Comparison of ENCODE assay signal across 8 mouse cellular contexts in genomic region chr9:60244943-60245342, GRCm38 (mm10).
DNase-seq lines count a peak whose midpoint lies in the region; ATAC-seq and TF ChIP-seq lines count a peak whose summit lies in the region.

No protein-coding gene starts in this region.

- H3K27ac ChIP-seq in forebrain, embryonic 13.5 days, result no peak overlapping the region
- H3K27ac ChIP-seq in hindbrain, embryonic 15.5 days (replicated peaks), result no peak overlapping the region

- peak; percentile 91; the same call in 1 of the 2 replicates for TF ChIP-seq CTCF in brain, embryonic 14.5 days (IDR thresholded peaks at IDR 0.05; ENCODE audit: borderline replicate concordance, extremely low read depth, insufficient read depth, insufficient read length)

- no peak for ATAC-seq in CD4-positive, CD25-positive, alpha-beta regulatory T cell, adult 4 months
- ATAC-seq in forebrain, embryonic 13.5 days, result 0 out of 2 replicates have a peak, but pooled peaks have one; percentile 45
- ATAC-seq in hindbrain, embryonic 15.5 days (ENCODE audit: low FRiP score, low read depth), result peak; percentile 15; the same call in 1 of the 2 replicates
- ATAC-seq in megakaryocyte-erythroid progenitor cell, adult 5-6 weeks (replicated peaks; ENCODE audit: low FRiP score, low TSS enrichment, poor library complexity, severe bottlenecking), result peak; percentile 83

- H3K4me1 ChIP-seq in forebrain, embryonic 13.5 days, result no peaks in the 10 kb centered on the region
- no peaks in the 10 kb centered on the region for H3K4me1 ChIP-seq in hindbrain, embryonic 15.5 days (replicated peaks)

- DNase-seq in CD4-positive, CD25-positive, alpha-beta regulatory T cell, adult 2 months (ENCODE audit: low read depth, low spot score), result peak; percentile 61
- DNase-seq in brain, embryonic 14.5 days (ENCODE audit: low read depth), result peak; percentile 84
- DNase-seq in layer of hippocampus, postnatal 36 days, result peak; percentile 46 to 63
- peak; percentile 53 to 74 for DNase-seq in spleen, postnatal 10 days (ENCODE audit: low spot score in 2 of 2)

- 2% methylated on average over 5 of the region's 5 CpGs for WGBS in forebrain, embryonic 13.5 days
- WGBS in hindbrain, embryonic 15.5 days, result 7% methylated on average over 5 of the region's 5 CpGs

- H3K27me3 ChIP-seq in forebrain, embryonic 13.5 days, result no peaks in the 10 kb centered on the region
- H3K27me3 ChIP-seq in hindbrain, embryonic 15.5 days, result no peaks in the 10 kb centered on the region

- no peak for TF ChIP-seq POLR2A in brain, embryonic 14.5 days (IDR thresholded peaks at IDR 0.05; ENCODE audit: borderline replicate concordance, extremely low read depth, insufficient read depth, insufficient read length, poor library complexity, severe bottlenecking)

- H3K4me3 ChIP-seq in forebrain, embryonic 13.5 days, result no peak overlapping the region
- H3K4me3 ChIP-seq in hindbrain, embryonic 15.5 days, result no peak overlapping the region

- H3K4me2 ChIP-seq in forebrain, embryonic 13.5 days, result no peak overlapping the region
- H3K4me2 ChIP-seq in hindbrain, embryonic 15.5 days, result no peak overlapping the region

- H3K36me3 ChIP-seq in forebrain, embryonic 13.5 days (ENCODE audit: poor library complexity, severe bottlenecking), result no peaks in the 10 kb centered on the region
- no peaks in the 10 kb centered on the region for H3K36me3 ChIP-seq in hindbrain, embryonic 15.5 days

- H3K9me3 ChIP-seq in forebrain, embryonic 13.5 days (replicated peaks), result no peaks in the 10 kb centered on the region
- H3K9me3 ChIP-seq in hindbrain, embryonic 15.5 days, result no peaks in the 10 kb centered on the region

- no peak overlapping the region for H3K9ac ChIP-seq in forebrain, embryonic 13.5 days
- no peak overlapping the region for H3K9ac ChIP-seq in hindbrain, embryonic 15.5 days
